Comparison of ENCODE assay signal across 1 mouse cellular context in the genomic region with DNA sequence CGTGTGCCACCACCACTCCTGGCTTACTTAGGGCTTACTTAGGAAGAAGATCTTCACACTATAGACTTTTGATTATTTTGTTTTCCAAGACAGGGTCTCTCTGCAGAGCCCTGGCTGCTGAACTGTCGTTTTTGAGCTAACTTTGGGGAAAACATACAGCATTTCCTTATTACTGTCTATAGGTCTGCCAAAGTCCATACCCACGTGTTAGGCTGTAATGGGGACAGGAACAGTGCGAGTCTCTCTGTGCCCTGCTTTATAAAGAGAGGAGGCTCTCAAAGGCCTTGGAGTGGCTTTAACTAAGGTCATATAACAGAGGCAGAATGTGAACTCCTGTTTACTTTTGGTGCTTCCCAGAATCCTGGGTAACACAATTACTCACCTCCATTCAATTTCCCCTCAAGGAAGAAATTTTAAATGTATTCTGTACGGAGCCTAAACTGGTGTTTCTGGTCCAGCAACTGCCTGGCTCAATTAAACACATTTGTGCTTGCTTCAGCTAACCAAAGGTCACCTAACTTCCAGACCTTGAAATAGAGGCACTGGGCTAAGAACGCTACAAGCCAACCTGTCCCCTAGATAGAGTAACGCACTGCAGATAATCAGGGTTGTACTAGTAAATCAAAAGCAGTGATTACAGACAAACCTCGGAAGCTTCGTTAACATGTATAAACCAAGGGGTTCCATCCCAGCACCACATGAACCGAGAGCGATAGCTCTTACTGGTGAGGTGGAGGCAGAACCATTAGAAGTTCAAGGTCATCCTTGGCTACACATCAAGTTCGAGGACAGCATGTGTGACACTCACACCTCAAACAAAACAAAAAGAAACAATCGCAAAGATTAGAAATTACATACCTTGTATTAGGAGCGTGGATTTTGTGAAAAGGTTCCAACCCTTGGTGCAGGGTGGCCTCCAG.
TF ChIP-seq lines count a peak whose summit lies in the region.

No protein-coding gene starts in this region.

TF ChIP-seq in MEL, 35 proteins besides CTCF, POLR2A, EP300 and RAD21 (continued from another document):
- no peak for TF ChIP-seq POLR2AphosphoS5 (IDR thresholded peaks at IDR 0.05; ENCODE audit: borderline replicate concordance, low read depth, low read length)
- TF ChIP-seq MEF2A (IDR thresholded peaks at IDR 0.05; ENCODE audit: extremely low read depth, insufficient replicate concordance, low read depth, low read length, poor library complexity, severe bottlenecking), result no peak
- TF ChIP-seq POLR2AphosphoS2 (IDR thresholded peaks at IDR 0.05; ENCODE audit: low read length), result no peak
TF ChIP-seq in MEL: peak in this region for 1.
